In genomic region chr15:64482960-64483359, GRCm38 (mm10) we compare ENCODE assay signal across 19 mouse cellular contexts.
A peak's percentile ranks its signal among the peaks of the same experiment; 100 is the strongest.
DNase-seq lines count a peak whose midpoint lies in the region; ATAC-seq and TF ChIP-seq lines count a peak whose summit lies in the region.
"Had no signal": no experiment of that assay in that cellular context is flagged by ENCODE, and none has a peak within 500 bp of the region (broad histone marks: within the 10 kb centered on the region; RNA-seq: fewer than 3 reads in every experiment).

No protein-coding gene starts in this region.

- no peak for TF ChIP-seq CTCF in gastrocnemius, adult 2 months (IDR thresholded peaks at IDR 0.05)

- ATAC-seq in CD4-positive, CD25-positive, alpha-beta regulatory T cell, adult 4 months, result no peak
- ATAC-seq: forebrain, embryonic 14.5 days; hindbrain, postnatal 0 days; liver, postnatal 0 days had no signal

- DNase-seq in gastrocnemius, adult 2 months, result peak; percentile 19
- DNase-seq in gastrocnemius, postnatal 36 days, result no peak
- peak; percentile 9 for DNase-seq in ovary, postnatal 14 days (ENCODE audit: low spot score)
- DNase-seq in ovary, postnatal 10 days (ENCODE audit: low spot score), result no peak
- peak; percentile 5 for DNase-seq in lung, postnatal 10 days
- no peak for DNase-seq in urinary bladder, postnatal 10 days (ENCODE audit: low spot score)
- DNase-seq: cerebellum, postnatal 36 days; kidney, adult 18-20 months; kidney, postnatal 10 days; liver, postnatal 0 days; right cerebral cortex, postnatal 14 days; thymus, postnatal 14 days had no signal

- intact Hi-C loops in gastrocnemius, adult 2 months (cut with DNase I), result no loop called here
- intact Hi-C loops in gastrocnemius, postnatal 36 days (cut with DNase I), result no loop called here

- H3K4me3 ChIP-seq in gastrocnemius, adult 2 months, result no peak overlapping the region
- H3K4me3 ChIP-seq: embryonic facial prominence, embryonic 10.5 days; erythroblast, embryonic 14.5 days; limb, embryonic 13.5 days had no signal

- no peak overlapping the region for H3K27ac ChIP-seq in gastrocnemius, adult 2 months
- H3K27ac ChIP-seq: embryonic facial prominence, embryonic 10.5 days; hindbrain, postnatal 0 days; limb, embryonic 13.5 days; stomach, postnatal 0 days had no signal

Comparison
In these comparisons a context has a peak if more than half of its experiments do, and no peak if none do; other contexts are left out.
1. DNase-seq: peak in gastrocnemius, adult 2 months (single experiment), ovary, postnatal 14 days (single experiment) and lung, postnatal 10 days (single experiment); none in gastrocnemius, postnatal 36 days (0 of 2), ovary, postnatal 10 days (single experiment) and urinary bladder, postnatal 10 days (single experiment).